Mouse (Mus musculus) neutrophil, adult 83 days (primary cell): Measurements from ENCODE around the gene Ehd4. TPM values are rescaled to one million over a fixed set of nuclear protein-coding genes. Genes with fewer than 3 reads are reported as not detected.

Experiments used
- total RNA-seq, 2 experiments: library from RNA; stranded (reverse); gene quantifications; one replicate each; pipeline ENCODE4 v1.2.4; 2023

Ehd4 gene
- 10 to 100 TPM; 56.7 to 59.3 TPM for total RNA-seq

GRCm38 (mm10) chr2:120154361-120154894, at the start of gene Ehd4:
Gene Ehd4, minus strand, starts transcription at chr2:120154606.

Other genes starting within 250 kb of the Ehd4 start
- 1 to 10 TPM; 6.4 to 7.3 TPM for gene Mapkbp1, start 181.9 kb downstream of the Ehd4 start, total RNA-seq
- 1 to 10 TPM; 4.8 to 6.8 TPM for gene Jmjd7, start 127.1 kb downstream of the Ehd4 start, total RNA-seq
- gene Gm28042, start 127.1 kb downstream of the Ehd4 start, total RNA-seq, result 1 to 10 TPM; 1.1 to 1.6 TPM
- 1 to 10 TPM in 1 of 2 experiments, under 1 TPM in 1; 0.48 to 1.9 TPM for gene Pla2g4b, start 121.2 kb downstream of the Ehd4 start, total RNA-seq
- not detected for gene Pla2g4e, start 90.7 kb upstream of the Ehd4 start, total RNA-seq
- gene Pla2g4d, start 134.6 kb upstream of the Ehd4 start, total RNA-seq, result not detected
- gene Pla2g4f, start 159.6 kb upstream of the Ehd4 start, total RNA-seq, result not detected
- gene Vps39, start 198.5 kb upstream of the Ehd4 start, total RNA-seq, result 10 to 100 TPM; 27.9 to 31.8 TPM
- gene Ganc, start 249.3 kb upstream of the Ehd4 start, total RNA-seq, result 10 to 100 TPM; 17.9 to 18.8 TPM
- gene Tmem87a, start 249.5 kb upstream of the Ehd4 start, total RNA-seq, result 10 to 100 TPM; 25.4 to 27.6 TPM